Mouse (Mus musculus) lung, postnatal 0 days (tissue): Measurements from ENCODE around the gene Pip5kl1. TPM values are rescaled to one million over a fixed set of nuclear protein-coding genes. Genes with fewer than 3 reads are reported as not detected.

Experiments used
- ATAC-seq: fragments of 200-750 bp; cut with Nextera tagmentation; 2 replicates; pipeline ENCODE4 v1.8.0; 2017; ENCODE audit warnings: moderate library complexity
- DNase-seq: peaks from one replicate; pipeline ENCODE4 v3.0.0-alpha.2; 2016; ENCODE audit warnings: low spot score
- H3K27ac ChIP-seq: fragments of 300-500 bp; sonication (generic); 2 replicates; pipeline ENCODE4 v1.5.1; 2014; ENCODE audit warnings: antibody characterized with exemption, mild to moderate bottlenecking, low read length, mixed read lengths
- H3K27me3 ChIP-seq: fragments of 300-500 bp; sonication (generic); replicated peaks from 2 replicates; pipeline ENCODE4 v1.6.1; 2014; ENCODE audit warnings: low read length, mixed read lengths; ENCODE audit not compliant: insufficient read depth
- H3K36me3 ChIP-seq: fragments of 300-500 bp; sonication (generic); 2 replicates; pipeline ENCODE4 v1.6.1; 2014; ENCODE audit warnings: low read length, mixed read lengths; ENCODE audit not compliant: insufficient read depth
- H3K4me1 ChIP-seq: fragments of 300-500 bp; sonication (generic); 2 replicates; pipeline ENCODE4 v1.6.1; 2014; ENCODE audit warnings: antibody characterized with exemption, low read depth, low read length, mixed read lengths; ENCODE audit not compliant: insufficient read depth
- H3K4me2 ChIP-seq: fragments of 300-500 bp; sonication (generic); replicated peaks from 2 replicates; pipeline ENCODE4 v1.6.1; 2014; ENCODE audit warnings: low read depth, mild to moderate bottlenecking, low read length, moderate library complexity, mixed read lengths
- H3K4me3 ChIP-seq: fragments of 300-500 bp; sonication (generic); 2 replicates; pipeline ENCODE4 v1.5.1; 2014; ENCODE audit warnings: low read depth, low read length
- H3K9ac ChIP-seq: fragments of 300-500 bp; sonication (generic); replicated peaks from 2 replicates; pipeline ENCODE4 v1.6.1; 2014; ENCODE audit warnings: low read depth, mild to moderate bottlenecking
- H3K9me3 ChIP-seq: fragments of 300-500 bp; sonication (generic); 2 replicates; pipeline ENCODE4 v1.6.1; 2016; ENCODE audit warnings: low read length, mixed read lengths
- CTCF ChIP-seq: IDR thresholded peaks from 2 replicates; pipeline ENCODE4 v1.5.1; 2016; ENCODE audit warnings: antibody characterized with exemption, mild to moderate bottlenecking
- EP300 ChIP-seq: IDR thresholded peaks from 2 replicates; pipeline ENCODE4 v1.6.1; 2016; ENCODE audit warnings: antibody characterized with exemption, mild to moderate bottlenecking, control low read depth
- WGBS: fragments of 180-500 bp; shearing (Covaris S2); extraction: QIAGEN DNeasy Blood & Tissue Kit; methylation state at CpG from one replicate; pipeline ENCODE4 v1.1.7; 2014; 5-methylcytosine and 5-hydroxymethylcytosine counted together
- polyA plus RNA-seq: library from polyadenylated mRNA; unstranded; fragments of >200 nt; fragmentation: Nextera tagmentation; extraction: Ambion mirVana; gene quantifications from 2 replicates; pipeline ENCODE4 v1.2.1, GENCODE M21; 2015

Pip5kl1 gene
- polyA plus RNA-seq, 1 experiment from 2014 or later = not detected

GRCm38 (mm10) chr2:32586871-32587351 is 12.3 kb downstream of the Pip5kl1 start, which contains the start of gene St6galnac4:
St6galnac4 (plus strand) TSS chr2:32587095.
- peak within 1 kb of the TSS; percentile 61 for H3K9ac ChIP-seq
- peaks cover 15% of the 10 kb centered on the region for H3K4me1 ChIP-seq
- no peaks in the 10 kb centered on the region for H3K27me3 ChIP-seq
- no peaks in the 10 kb centered on the region for H3K9me3 ChIP-seq
- under 1% methylated on average over 38 of the region's 38 CpGs for whole genome bisulfite sequencing
- peak within 1 kb of the TSS; percentile 68 for H3K4me2 ChIP-seq
- TF ChIP-seq CTCF (peak; percentile 68), EP300 (no peak)
- peak; percentile 93 for ATAC-seq
- no peaks in the 10 kb centered on the region for H3K36me3 ChIP-seq
- DNase-seq = peak; percentile 96
- peak within 1 kb of the TSS; percentile 53 for H3K4me3 ChIP-seq
- H3K27ac ChIP-seq = peak within 1 kb of the TSS; percentile 71

GRCm38 (mm10) chr2:32587731-32588321 is 13.2 kb downstream of the Pip5kl1 start:
- H3K4me2 ChIP-seq = peak overlapping the region; percentile 68
- ATAC-seq = peak; percentile 38
- peak overlapping the region; percentile 61 for H3K9ac ChIP-seq
- WGBS = 18% methylated on average over 9 of the region's 9 CpGs
- peak overlapping the region; percentile 53 for H3K4me3 ChIP-seq
- peak overlapping the region; percentile 71 for H3K27ac ChIP-seq
- no peaks in the 10 kb centered on the region for H3K9me3 ChIP-seq
- DNase-seq = peak; percentile 75
- no peaks in the 10 kb centered on the region for H3K27me3 ChIP-seq
- H3K36me3 ChIP-seq = no peaks in the 10 kb centered on the region
- H3K4me1 ChIP-seq = peaks cover 15% of the 10 kb centered on the region
- TF ChIP-seq EP300 (peak; percentile 47; the same call in 1 of the 2 replicates), CTCF (no peak)

GRCm38 (mm10) chr2:32589213-32589795 is 14.7 kb downstream of the Pip5kl1 start:
- 32% methylated on average over 11 of the region's 11 CpGs for WGBS
- peak; percentile 45 for DNase-seq
- H3K9me3 ChIP-seq = no peaks in the 10 kb centered on the region
- 0 out of 2 replicates have a peak, but pooled peaks cover 2% of the 10 kb centered on the region for H3K36me3 ChIP-seq
- no peak overlapping the region for H3K4me3 ChIP-seq
- H3K27me3 ChIP-seq = no peaks in the 10 kb centered on the region
- TF ChIP-seq EP300 (no peak), CTCF (no peak)
- no peak overlapping the region for H3K27ac ChIP-seq
- ATAC-seq = no peak
- H3K4me2 ChIP-seq = peak overlapping the region; percentile 20
- peaks cover 15% of the 10 kb centered on the region for H3K4me1 ChIP-seq
- H3K9ac ChIP-seq = no peak overlapping the region

- peaks cover 15% of the 10 kb centered on the region for H3K4me1 ChIP-seq
- no peak overlapping the region; the same call in 1 of the 2 replicates for H3K4me2 ChIP-seq
- H3K9me3 ChIP-seq = no peaks in the 10 kb centered on the region
- DNase-seq (peak; percentile 20), ATAC-seq (no peak)
- no peaks in the 10 kb centered on the region for H3K27me3 ChIP-seq
- no peak overlapping the region for H3K27ac ChIP-seq
- no peak overlapping the region for H3K4me3 ChIP-seq
- no peak for TF ChIP-seq CTCF
- no peak for TF ChIP-seq EP300
- no peak overlapping the region for H3K9ac ChIP-seq
- 57% methylated on average over 10 of the region's 10 CpGs for WGBS
- 0 out of 2 replicates have a peak, but pooled peaks cover 10% of the 10 kb centered on the region for H3K36me3 ChIP-seq
These were observed 15.6 kb downstream of the Pip5kl1 start for GRCm38 (mm10) chr2:32590224-32590623.

GRCm38 (mm10) chr2:32591249-32591648 is 16.7 kb downstream of the Pip5kl1 start:
- Histone ChIP-seq H3K4me3 (no peak overlapping the region), H3K36me3 (0 out of 2 replicates have a peak, but pooled peaks cover 10% of the 10 kb centered on the region), H3K4me2 (no peak overlapping the region), H3K9ac (no peak overlapping the region), H3K4me1 (peaks cover 15% of the 10 kb centered on the region), H3K9me3 (no peaks in the 10 kb centered on the region), H3K27ac (peak overlapping the region; percentile 59; the same call in 1 of the 2 replicates), H3K27me3 (no peaks in the 10 kb centered on the region)
- ATAC-seq (no peak), DNase-seq (peak; percentile 41)
- TF ChIP-seq EP300 (no peak), CTCF (no peak)
- WGBS = 58% methylated on average over 6 of the region's 6 CpGs

- ATAC-seq = no peak
- H3K27ac ChIP-seq = no peak overlapping the region
- no peak overlapping the region for H3K4me3 ChIP-seq
- H3K27me3 ChIP-seq = no peaks in the 10 kb centered on the region
- no peaks in the 10 kb centered on the region for H3K9me3 ChIP-seq
- TF ChIP-seq CTCF (no peak), EP300 (no peak)
- peaks cover 2% of the 10 kb centered on the region; the same call in 1 of the 2 replicates for H3K4me1 ChIP-seq
- WGBS = 92% methylated on average over 13 of the region's 13 CpGs
- no peak overlapping the region for H3K4me2 ChIP-seq
- DNase-seq = no peak
- H3K36me3 ChIP-seq = 0 out of 2 replicates have a peak, but pooled peaks cover 20% of the 10 kb centered on the region
- H3K9ac ChIP-seq = no peak overlapping the region
These were observed 22.1 kb downstream of the Pip5kl1 start for GRCm38 (mm10) chr2:32596725-32597124.
